ENCODE assay signal across 25 mouse cellular contexts in genomic region chr17:27965292-27965691, GRCm38 (mm10). TPM values are rescaled to one million over a fixed set of nuclear protein-coding genes. Genes with fewer than 3 reads are reported as not detected.
DNase-seq lines count a peak whose midpoint lies in the region; ATAC-seq and TF ChIP-seq lines count a peak whose summit lies in the region.
"Had no signal": no experiment of that assay in that cellular context is flagged by ENCODE, and none has a peak within 500 bp of the region (broad histone marks: within the 10 kb centered on the region; RNA-seq: fewer than 3 reads in every experiment).

No protein-coding gene starts in this region.

- H3K36me3 ChIP-seq in liver, embryonic 16.5 days (ENCODE audit: control insufficient read depth, insufficient read depth): no peaks in the 10 kb centered on the region
- no peaks in the 10 kb centered on the region for H3K36me3 ChIP-seq in liver, embryonic 11.5 days (ENCODE audit: control insufficient read depth, insufficient read depth, low read length)
- H3K36me3 ChIP-seq in intestine, postnatal 0 days (ENCODE audit: control insufficient read depth, insufficient read depth): no peaks in the 10 kb centered on the region
- H3K36me3 ChIP-seq: embryonic facial prominence, embryonic 12.5 days; hindbrain, embryonic 10.5 days; limb, embryonic 13.5 days; midbrain, embryonic 13.5 days had no signal

- no peak overlapping the region for H3K4me3 ChIP-seq in liver, embryonic 16.5 days (ENCODE audit: low read depth, low read length)
- no peak overlapping the region for H3K4me3 ChIP-seq in liver, embryonic 11.5 days (ENCODE audit: low read depth, low read length)
- no peak overlapping the region for H3K4me3 ChIP-seq in intestine, postnatal 0 days (ENCODE audit: low read depth, low read length)
- H3K4me3 ChIP-seq: embryonic facial prominence, embryonic 12.5 days; hindbrain, embryonic 10.5 days; limb, embryonic 13.5 days; megakaryocyte, embryonic 14.5 days; midbrain, embryonic 13.5 days had no signal

- H3K9ac ChIP-seq in liver, embryonic 16.5 days (ENCODE audit: low read depth, low read length): no peak overlapping the region
- H3K9ac ChIP-seq in liver, embryonic 11.5 days (ENCODE audit: low read depth, low read length): no peak overlapping the region
- H3K9ac ChIP-seq in intestine, postnatal 0 days (ENCODE audit: low read depth, low read length): no peak overlapping the region
- H3K9ac ChIP-seq: embryonic facial prominence, embryonic 12.5 days; forebrain, postnatal 0 days; limb, embryonic 13.5 days; midbrain, embryonic 13.5 days had no signal

- no peak overlapping the region for H3K4me2 ChIP-seq in liver, embryonic 16.5 days (ENCODE audit: low read depth, low read length)
- no peak overlapping the region for H3K4me2 ChIP-seq in liver, embryonic 11.5 days
- H3K4me2 ChIP-seq in intestine, postnatal 0 days (replicated peaks; ENCODE audit: low read depth): no peak overlapping the region
- H3K4me2 ChIP-seq: embryonic facial prominence, embryonic 12.5 days; limb, embryonic 13.5 days; midbrain, embryonic 13.5 days had no signal

- TF ChIP-seq CTCF in intestine, postnatal 0 days (IDR thresholded peaks at IDR 0.05; ENCODE audit: low read depth): peak; percentile 43

- H3K27ac ChIP-seq in liver, embryonic 16.5 days (ENCODE audit: low read length): no peak overlapping the region
- no peak overlapping the region for H3K27ac ChIP-seq in liver, embryonic 11.5 days (ENCODE audit: low read depth, low read length)
- peak overlapping the region; percentile 64; the same call in 1 of the 2 replicates for H3K27ac ChIP-seq in intestine, postnatal 0 days (ENCODE audit: low read depth, low read length)
- H3K27ac ChIP-seq: embryonic facial prominence, embryonic 12.5 days; limb, embryonic 13.5 days; midbrain, embryonic 13.5 days had no signal

- no peaks in the 10 kb centered on the region; the same call in 1 of the 2 replicates for H3K4me1 ChIP-seq in liver, embryonic 16.5 days (ENCODE audit: control insufficient read depth, low read depth, low read length)
- 0 out of 2 replicates have a peak, but pooled peaks cover 3% of the 10 kb centered on the region for H3K4me1 ChIP-seq in liver, embryonic 11.5 days (replicated peaks; ENCODE audit: control insufficient read depth, insufficient read depth, low read length)
- H3K4me1 ChIP-seq in intestine, postnatal 0 days (replicated peaks; ENCODE audit: control insufficient read depth, insufficient read depth, low read length): 0 out of 2 replicates have a peak, but pooled peaks cover 5% of the 10 kb centered on the region

- peak; percentile 64 for ATAC-seq in liver, embryonic 16.5 days (ENCODE audit: low read depth)
- no peak for ATAC-seq in liver, embryonic 11.5 days (replicated peaks; ENCODE audit: low FRiP score)
- peak; percentile 82 for ATAC-seq in intestine, postnatal 0 days
- ATAC-seq: forebrain, postnatal 0 days; hindbrain, embryonic 16.5 days; midbrain, embryonic 13.5 days had no signal

- H3K9me3 ChIP-seq in liver, embryonic 16.5 days (replicated peaks; ENCODE audit: control insufficient read depth, low read length): no peaks in the 10 kb centered on the region
- no peaks in the 10 kb centered on the region for H3K9me3 ChIP-seq in liver, embryonic 11.5 days (ENCODE audit: control insufficient read depth, low read length)
- no peaks in the 10 kb centered on the region for H3K9me3 ChIP-seq in intestine, postnatal 0 days (ENCODE audit: control insufficient read depth)
- H3K9me3 ChIP-seq: embryonic facial prominence, embryonic 12.5 days; G1E; hindbrain, embryonic 10.5 days; limb, embryonic 13.5 days; megakaryocyte, embryonic 14.5 days; midbrain, embryonic 13.5 days had no signal

- 75% methylated on average over 10 of the region's 10 CpGs for WGBS in liver, embryonic 16.5 days (ENCODE audit: insufficient replicate concordance)
- 83% methylated on average over 10 of the region's 10 CpGs for WGBS in liver, embryonic 11.5 days
- WGBS in intestine, postnatal 0 days: 42% methylated on average over 10 of the region's 10 CpGs

- H3K27me3 ChIP-seq in liver, embryonic 16.5 days (ENCODE audit: control insufficient read depth, insufficient read depth, low read depth, low read length): no peaks in the 10 kb centered on the region
- H3K27me3 ChIP-seq in liver, embryonic 11.5 days (replicated peaks; ENCODE audit: control insufficient read depth, insufficient read depth, low read length): no peaks in the 10 kb centered on the region
- H3K27me3 ChIP-seq in intestine, postnatal 0 days (replicated peaks; ENCODE audit: control insufficient read depth, insufficient read depth, low read length): no peaks in the 10 kb centered on the region
- H3K27me3 ChIP-seq: CH12.LX; embryonic facial prominence, embryonic 12.5 days; limb, embryonic 13.5 days; midbrain, embryonic 13.5 days had no signal

- no peak for DNase-seq in liver, embryonic 11.5 days (ENCODE audit: low spot score)
- DNase-seq in kidney, adult 9 months: peak; percentile 93
- DNase-seq in kidney, postnatal 25 days: peak; percentile 81 to 94
- DNase-seq in heart, adult 8-10 months (ENCODE audit: low spot score): no peak
- no peak for DNase-seq in cerebellum, postnatal 10 days
- no peak for DNase-seq in frontal cortex, postnatal 14 days (ENCODE audit: low spot score in 2 of 2)
- DNase-seq: adrenal gland, adult 8-10 months; B cell, adult 2 months; cerebellum, adult 11-12 months; forebrain, postnatal 0 days; layer of hippocampus, adult 9-11 months; lung, adult 18-20 months; lung, postnatal 14 days; right cerebral cortex, postnatal 14 days; spleen, adult 18-20 months had no signal

RNA-seq across cellular contexts. Expression of gene Taf11, which starts 55.6 kb away (rescaled TPM):
- 20.6 and 21.3 TPM in 2 replicates for polyA plus RNA-seq in liver, embryonic 16.5 days (2015; fragmentation: Nextera tagmentation; extraction: Ambion mirVana)
- 61.0 and 70.0 TPM in 2 replicates for polyA plus RNA-seq in liver, embryonic 11.5 days (2014; fragmentation: Nextera tagmentation; extraction: Ambion mirVana)
- 26.1 and 28.6 TPM in 2 replicates for polyA plus RNA-seq in intestine, postnatal 0 days (2015; fragmentation: Nextera tagmentation; extraction: Ambion mirVana)
- 10 to 100 TPM; 22.9 to 24.7 (median 23.4) TPM for total RNA-seq in heart, adult 8-10 months (2022)

RNA-seq across cellular contexts. Expression of gene Anks1, which starts 56.2 kb away (rescaled TPM):
- 3.7 and 4.4 TPM in 2 replicates for polyA plus RNA-seq in liver, embryonic 16.5 days (2015; fragmentation: Nextera tagmentation; extraction: Ambion mirVana)
- 8.3 and 8.9 TPM in 2 replicates for polyA plus RNA-seq in liver, embryonic 11.5 days (2014; fragmentation: Nextera tagmentation; extraction: Ambion mirVana)
- 9.8 and 10.0 TPM in 2 replicates for polyA plus RNA-seq in intestine, postnatal 0 days (2015; fragmentation: Nextera tagmentation; extraction: Ambion mirVana)
- total RNA-seq in heart, adult 8-10 months (2022): 10 to 100 TPM; 52.9 to 62.0 (median 57.6) TPM

Comparison
In these comparisons a context has a peak if more than half of its experiments do, and no peak if none do; other contexts are left out.
1. DNase-seq: peak in kidney, adult 9 months (single experiment) and kidney, postnatal 25 days (2 of 2); none in liver, embryonic 11.5 days (single experiment), heart, adult 8-10 months (single experiment), cerebellum, postnatal 10 days (0 of 2) and frontal cortex, postnatal 14 days (0 of 2).